Mouse (Mus musculus) hindbrain, postnatal 0 days (tissue): Measurements from ENCODE around the gene Cgref1. TPM values are rescaled to one million over a fixed set of nuclear protein-coding genes. Genes with fewer than 3 reads are reported as not detected.

ENCODE experiments used
- ATAC-seq: fragments of 200-750 bp; cut with Nextera tagmentation; 2 replicates; pipeline ENCODE4 v1.8.0; 2017; ENCODE audit warnings: mild to moderate bottlenecking, moderate TSS enrichment, moderate library complexity
- DNase-seq: peaks from one replicate; pipeline ENCODE4 v3.0.0-alpha.2; 2015; ENCODE audit warnings: low spot score
- H3K27ac ChIP-seq: fragments of 300-500 bp; sonication (generic); 2 replicates; pipeline ENCODE4 v1.5.1; 2014; ENCODE audit warnings: mild to moderate bottlenecking
- H3K27me3 ChIP-seq: fragments of 300-500 bp; sonication (generic); 2 replicates; pipeline ENCODE4 v1.6.1; 2014; ENCODE audit warnings: low read length, mixed read lengths; ENCODE audit not compliant: insufficient read depth
- H3K36me3 ChIP-seq: fragments of 300-500 bp; sonication (generic); 2 replicates; pipeline ENCODE4 v1.6.1; 2014; ENCODE audit warnings: low read length, mixed read lengths; ENCODE audit not compliant: insufficient read depth
- H3K4me1 ChIP-seq: fragments of 300-500 bp; sonication (generic); 2 replicates; pipeline ENCODE4 v1.6.1; 2014; ENCODE audit warnings: antibody characterized with exemption, low read length, mixed read lengths; ENCODE audit not compliant: insufficient read depth
- H3K4me2 ChIP-seq: fragments of 300-500 bp; sonication (generic); 2 replicates; pipeline ENCODE4 v1.6.1; 2014; ENCODE audit warnings: low read depth, mild to moderate bottlenecking, low read length, moderate library complexity, mixed read lengths
- H3K4me3 ChIP-seq: fragments of 300-500 bp; sonication (generic); 2 replicates; pipeline ENCODE4 v1.5.1; 2014; ENCODE audit warnings: low read length
- H3K9ac ChIP-seq: fragments of 300-500 bp; sonication (generic); replicated peaks from 2 replicates; pipeline ENCODE4 v1.6.1; 2014; ENCODE audit warnings: mild to moderate bottlenecking, low read length, moderate library complexity, mixed read lengths
- H3K9me3 ChIP-seq: fragments of 300-500 bp; sonication (generic); 2 replicates; pipeline ENCODE4 v1.6.1; 2016; ENCODE audit warnings: low read length, mixed read lengths
- CTCF ChIP-seq: IDR thresholded peaks from 2 replicates; pipeline ENCODE4 v1.5.1; 2016; ENCODE audit warnings: antibody characterized with exemption, control low read depth, low read depth
- WGBS: fragments of 180-500 bp; shearing (Covaris S2); extraction: QIAGEN DNeasy Blood & Tissue Kit; methylation state at CpG from one replicate; pipeline ENCODE4 v1.1.7; 2014; 5-methylcytosine and 5-hydroxymethylcytosine counted together
- polyA plus RNA-seq: library from polyadenylated mRNA; unstranded; fragments of >200 nt; fragmentation: Nextera tagmentation; extraction: Ambion mirVana; gene quantifications from 2 replicates; pipeline ENCODE4 v1.2.1, GENCODE M21; 2015
- total RNA-seq: library from RNA; depleted of rRNA; stranded (reverse); fragments of >200 nt; gene quantifications from 2 replicates; pipeline ENCODE4 v1.2.3, GENCODE M21; 2014

The Cgref1 gene
- total and polyA plus RNA-seq, 2 experiments from 2014 or later = 88.0 to 114 TPM

DNA sequence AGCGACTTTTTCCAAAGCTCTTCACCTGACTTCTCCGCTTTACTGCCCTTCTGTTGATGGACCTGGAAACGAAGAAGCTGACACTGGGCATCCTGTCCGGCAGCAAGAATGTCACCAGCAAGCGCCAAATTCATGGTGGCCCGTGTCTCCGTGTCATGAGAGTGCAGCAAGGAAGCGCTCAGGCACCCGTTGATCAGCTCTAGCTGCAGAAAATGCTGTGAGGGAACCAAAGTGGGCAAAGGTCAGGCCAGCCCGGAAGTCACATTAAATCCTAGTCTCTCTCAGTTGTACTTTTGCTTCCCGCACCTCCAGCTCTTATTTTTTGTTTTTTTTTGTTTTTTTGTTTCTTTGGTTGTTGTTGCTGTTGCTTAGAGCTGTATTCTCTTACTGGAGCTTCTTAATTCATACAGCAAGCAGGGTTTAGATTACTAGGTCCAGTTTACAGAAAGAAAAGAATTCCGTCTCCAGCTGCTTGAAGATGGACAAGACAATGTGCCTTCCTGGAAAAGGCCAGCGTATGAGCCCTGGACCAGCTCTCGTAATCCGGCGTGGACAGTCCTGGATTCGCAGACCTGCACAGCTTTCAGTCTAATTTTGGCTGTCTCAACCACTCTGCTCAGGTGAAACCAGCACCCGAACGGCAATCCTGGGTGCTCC lies 13.9 kb upstream of the Cgref1 start:
- no peak for TF ChIP-seq CTCF
- H3K4me2 ChIP-seq = peak overlapping the region; percentile 93
- ATAC-seq (no peak), DNase-seq (no peak)
- no peaks in the 10 kb centered on the region for H3K27me3 ChIP-seq
- H3K4me3 ChIP-seq = peak overlapping the region; percentile 88
- 35% methylated on average over 19 of the region's 19 CpGs for WGBS
- peaks cover 8% of the 10 kb centered on the region; the same call in 1 of the 2 replicates for H3K4me1 ChIP-seq
- peaks cover 27% of the 10 kb centered on the region for H3K36me3 ChIP-seq
- peak overlapping the region; percentile 86 for H3K27ac ChIP-seq
- H3K9ac ChIP-seq = peak overlapping the region; percentile 79
- H3K9me3 ChIP-seq = no peaks in the 10 kb centered on the region

DNA sequence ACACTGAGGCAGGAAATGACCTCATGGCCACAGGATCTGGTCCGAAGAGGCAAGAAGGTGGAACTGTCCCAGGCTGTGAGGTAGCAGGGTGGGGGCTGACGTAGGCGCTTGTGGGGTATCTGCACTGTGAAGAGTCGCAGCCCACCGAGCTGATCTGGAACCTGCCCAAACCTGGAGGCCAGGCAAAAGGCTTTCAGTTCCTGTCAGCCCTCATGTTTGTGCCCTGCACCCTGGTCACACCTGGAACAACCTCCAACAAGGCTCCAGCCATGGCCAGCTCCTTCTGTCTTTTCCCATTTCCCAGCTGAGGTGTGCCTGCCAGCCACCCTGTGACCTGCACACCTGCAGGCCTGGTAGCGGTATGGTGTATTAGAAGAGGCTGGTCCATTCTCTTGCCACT lies 12.5 kb upstream of the Cgref1 start:
- 0 out of 2 replicates have a peak overlapping the region, but pooled peaks have one; percentile 10 for H3K4me2 ChIP-seq
- WGBS = 95% methylated on average over 6 of the region's 6 CpGs
- H3K9ac ChIP-seq = 0 out of 2 replicates have a peak overlapping the region, but pooled peaks have one; percentile 13

GRCm38 (mm10) chr5:30955751-30956150 lies 10.4 kb upstream of the Cgref1 start:
- peaks cover 8% of the 10 kb centered on the region; the same call in 1 of the 2 replicates for H3K4me1 ChIP-seq
- WGBS = 93% methylated on average over 6 of the region's 6 CpGs
- H3K9ac ChIP-seq = no peak overlapping the region
- ATAC-seq = no peak
- H3K9me3 ChIP-seq = no peaks in the 10 kb centered on the region
- no peak overlapping the region for H3K4me3 ChIP-seq
- H3K36me3 ChIP-seq = peaks cover 53% of the 10 kb centered on the region
- no peak for DNase-seq
- H3K4me2 ChIP-seq = no peak overlapping the region
- no peak overlapping the region for H3K27ac ChIP-seq
- TF ChIP-seq CTCF = no peak
- no peaks in the 10 kb centered on the region for H3K27me3 ChIP-seq

More for the DNA sequence above, 12.5 kb upstream of the Cgref1 start:
- Histone ChIP-seq H3K4me3 (no peak overlapping the region), H3K4me1 (peaks cover 8% of the 10 kb centered on the region; the same call in 1 of the 2 replicates), H3K27ac (no peak overlapping the region), H3K36me3 (peaks cover 40% of the 10 kb centered on the region), H3K9me3 (no peaks in the 10 kb centered on the region), H3K27me3 (no peaks in the 10 kb centered on the region)
- TF ChIP-seq CTCF = no peak
- DNase-seq = no peak
- ATAC-seq = no peak

DNA sequence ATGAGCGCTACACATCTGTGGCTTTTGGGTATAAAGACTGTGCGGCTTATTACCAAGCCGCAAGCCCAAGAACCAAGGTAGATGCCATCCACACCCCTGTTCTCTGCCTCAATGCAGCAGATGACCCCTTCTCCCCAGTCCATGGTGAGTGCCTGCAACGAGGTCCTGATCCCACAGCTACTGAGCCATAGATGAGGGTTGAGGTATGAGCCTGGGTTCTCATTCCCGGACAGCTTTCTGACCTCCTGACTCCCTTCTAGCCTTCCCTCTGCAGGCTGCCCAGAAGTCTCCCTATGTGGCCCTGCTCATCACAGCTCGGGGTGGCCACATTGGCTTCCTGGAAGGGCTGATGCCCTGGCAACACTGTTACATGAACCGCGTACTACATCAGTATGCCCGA lies 9.2 kb upstream of the Cgref1 start:
- no peak for TF ChIP-seq CTCF
- 94% methylated on average over 9 of the region's 9 CpGs for WGBS

DNA sequence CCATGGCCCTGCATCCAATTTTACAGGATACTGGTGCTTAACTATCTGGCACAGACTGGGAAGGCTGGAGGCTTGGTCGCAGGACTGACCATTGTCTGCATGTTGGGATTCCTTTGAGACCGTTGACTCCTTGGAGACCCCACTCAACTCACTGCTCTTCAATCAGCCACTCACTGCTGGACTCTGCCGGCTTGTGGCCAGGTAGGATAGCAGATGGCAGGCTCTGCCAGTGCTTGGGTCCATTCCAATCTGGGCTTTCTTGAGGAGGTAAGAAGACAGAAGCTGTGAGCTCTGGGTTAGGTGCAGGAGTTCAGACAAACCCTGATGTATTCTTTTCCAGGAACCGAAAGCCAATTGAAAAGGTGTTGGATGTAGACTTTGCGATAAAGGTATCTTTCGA lies 8.7 kb upstream of the Cgref1 start:
- WGBS = 81% methylated on average over 6 of the region's 6 CpGs
- DNase-seq (peak; percentile 44), ATAC-seq (no peak)
- no peak for TF ChIP-seq CTCF
- no peaks in the 10 kb centered on the region for H3K27me3 ChIP-seq
- H3K9me3 ChIP-seq = no peaks in the 10 kb centered on the region
- H3K4me3 ChIP-seq = no peak overlapping the region
- no peak overlapping the region for H3K9ac ChIP-seq
- H3K36me3 ChIP-seq = peaks cover 53% of the 10 kb centered on the region
- H3K4me1 ChIP-seq = peaks cover 5% of the 10 kb centered on the region; the same call in 1 of the 2 replicates
- no peak overlapping the region for H3K27ac ChIP-seq
- H3K4me2 ChIP-seq = no peak overlapping the region

More for the DNA sequence above, 9.2 kb upstream of the Cgref1 start:
- DNase-seq = no peak
- no peak overlapping the region for H3K4me2 ChIP-seq
- H3K9ac ChIP-seq = no peak overlapping the region
- no peak overlapping the region for H3K27ac ChIP-seq
- no peak for ATAC-seq
- peaks cover 8% of the 10 kb centered on the region; the same call in 1 of the 2 replicates for H3K4me1 ChIP-seq
- H3K9me3 ChIP-seq = no peaks in the 10 kb centered on the region
- H3K36me3 ChIP-seq = peaks cover 53% of the 10 kb centered on the region
- H3K4me3 ChIP-seq = no peak overlapping the region
- no peaks in the 10 kb centered on the region for H3K27me3 ChIP-seq

DNA sequence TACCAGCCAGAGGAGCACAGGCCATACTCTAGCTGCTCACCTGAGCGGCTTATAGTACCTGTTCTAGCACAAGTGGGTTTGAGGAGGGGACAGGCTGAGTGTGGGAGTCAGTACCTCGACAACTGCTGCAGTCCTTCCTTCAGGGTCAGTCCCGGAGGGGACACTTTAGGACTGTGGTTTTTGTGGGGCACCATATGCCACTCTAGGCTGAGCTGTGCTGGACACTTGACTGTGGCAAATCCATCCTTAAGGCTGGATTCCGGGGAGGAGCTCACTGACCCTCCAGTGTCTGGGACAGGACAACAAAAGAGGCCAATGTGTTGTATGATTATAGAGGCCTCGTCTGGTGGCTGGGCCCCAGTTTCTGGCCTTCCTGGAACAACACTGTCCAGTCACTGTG lies 7.2 kb upstream of the Cgref1 start:
- TF ChIP-seq CTCF = no peak
- H3K4me2 ChIP-seq = no peak overlapping the region
- no peak for DNase-seq
- H3K36me3 ChIP-seq = peaks cover 44% of the 10 kb centered on the region
- no peaks in the 10 kb centered on the region for H3K27me3 ChIP-seq
- no peak overlapping the region for H3K9ac ChIP-seq
- no peaks in the 10 kb centered on the region for H3K9me3 ChIP-seq
- no peaks in the 10 kb centered on the region for H3K4me1 ChIP-seq
- peak overlapping the region; percentile 34; the same call in 1 of the 2 replicates for H3K27ac ChIP-seq
- no peak for ATAC-seq
- WGBS = 81% methylated on average over 5 of the region's 5 CpGs
- H3K4me3 ChIP-seq = no peak overlapping the region

DNA sequence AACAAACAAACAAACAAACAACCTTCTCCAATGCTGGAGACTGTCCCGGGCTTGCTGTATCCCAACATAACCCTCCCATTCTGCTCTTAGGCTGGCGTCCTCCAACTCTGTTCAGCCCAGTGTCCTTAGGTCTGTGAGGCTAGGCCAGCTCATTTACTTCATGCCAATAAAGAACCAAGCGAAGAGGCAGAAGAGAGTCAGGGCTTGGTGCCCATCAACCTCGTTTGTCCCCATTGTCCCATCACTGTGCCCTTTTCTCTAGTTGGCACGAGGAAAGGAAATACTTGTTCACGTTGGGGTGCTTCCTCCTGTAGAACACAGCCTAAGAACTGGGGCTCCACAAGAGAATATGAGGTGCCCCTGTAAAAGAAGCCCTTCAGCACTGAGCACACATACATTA lies 6.3 kb upstream of the Cgref1 start:
- Histone ChIP-seq H3K4me3 (no peak overlapping the region), H3K9me3 (no peaks in the 10 kb centered on the region), H3K27ac (peak overlapping the region; percentile 34; the same call in 1 of the 2 replicates), H3K9ac (no peak overlapping the region), H3K4me2 (no peak overlapping the region), H3K27me3 (no peaks in the 10 kb centered on the region), H3K36me3 (peaks cover 42% of the 10 kb centered on the region), H3K4me1 (no peaks in the 10 kb centered on the region)
- ATAC-seq = peak; percentile 14; the same call in 1 of the 2 replicates
- WGBS = 68% methylated on average over 6 of the region's 6 CpGs
- peak; percentile 50 for DNase-seq
- no peak for TF ChIP-seq CTCF
